Mouse (Mus musculus) urinary bladder, adult 18-20 months (tissue): ENCODE results near the gene Mpv17l2.
A peak's percentile ranks its signal among the peaks of the same experiment; 100 is the strongest.

Experiments used
- DNase-seq, 2 experiments: peaks; one replicate each; pipeline ENCODE4 v3.0.0; 2022; ENCODE audit warnings: low spot score in 2 of 2, mixed read lengths in 2 of 2

Mpv17l2 gene

GRCm38 (mm10) chr8:70767503-70767902, 6.8 kb upstream of the Mpv17l2 start:
- no peak for DNase-seq

DNA sequence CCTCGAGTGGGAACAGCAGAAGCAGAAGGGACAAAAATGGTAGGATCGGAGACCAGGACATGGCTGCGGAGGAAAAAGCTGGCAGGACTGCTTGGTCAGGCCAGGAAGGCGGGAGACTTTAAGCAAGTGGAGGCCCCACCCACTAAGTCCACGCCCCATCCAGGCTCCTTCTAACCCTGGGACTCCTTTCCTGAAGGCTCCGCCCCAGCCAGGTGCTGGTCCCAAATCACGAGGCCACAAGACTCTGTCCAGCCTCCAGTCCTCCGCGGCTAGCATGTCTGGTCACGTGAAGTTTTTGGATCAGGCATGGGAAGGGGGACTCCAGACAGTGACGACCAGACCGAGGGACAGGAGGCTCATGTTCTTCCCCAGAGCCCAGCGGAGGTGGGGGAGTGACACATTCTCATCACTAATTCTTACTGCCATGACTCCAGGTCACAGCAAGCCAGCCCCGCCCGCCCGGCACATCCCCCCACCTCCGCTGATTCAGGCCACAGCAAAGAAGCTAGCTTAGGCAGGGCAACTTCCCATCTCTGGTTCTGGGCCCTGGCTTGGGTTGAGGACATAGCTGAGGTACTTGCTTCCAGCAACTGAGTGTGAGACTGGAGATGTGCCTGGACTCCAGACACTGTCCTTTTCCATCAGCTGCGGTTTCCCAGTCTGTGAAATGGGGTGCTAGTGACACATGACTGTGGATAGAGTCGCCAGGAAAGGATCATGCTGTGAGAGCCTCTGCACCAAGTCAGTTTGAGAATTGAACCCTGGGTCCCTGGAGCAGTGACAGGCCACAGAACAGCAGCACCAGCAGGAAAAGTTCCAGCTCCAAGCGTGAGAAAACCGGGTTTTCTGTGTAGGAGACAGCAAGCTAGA, 6.1 kb upstream of the Mpv17l2 start:
- DNase-seq: peak; percentile 80 to 85

DNA sequence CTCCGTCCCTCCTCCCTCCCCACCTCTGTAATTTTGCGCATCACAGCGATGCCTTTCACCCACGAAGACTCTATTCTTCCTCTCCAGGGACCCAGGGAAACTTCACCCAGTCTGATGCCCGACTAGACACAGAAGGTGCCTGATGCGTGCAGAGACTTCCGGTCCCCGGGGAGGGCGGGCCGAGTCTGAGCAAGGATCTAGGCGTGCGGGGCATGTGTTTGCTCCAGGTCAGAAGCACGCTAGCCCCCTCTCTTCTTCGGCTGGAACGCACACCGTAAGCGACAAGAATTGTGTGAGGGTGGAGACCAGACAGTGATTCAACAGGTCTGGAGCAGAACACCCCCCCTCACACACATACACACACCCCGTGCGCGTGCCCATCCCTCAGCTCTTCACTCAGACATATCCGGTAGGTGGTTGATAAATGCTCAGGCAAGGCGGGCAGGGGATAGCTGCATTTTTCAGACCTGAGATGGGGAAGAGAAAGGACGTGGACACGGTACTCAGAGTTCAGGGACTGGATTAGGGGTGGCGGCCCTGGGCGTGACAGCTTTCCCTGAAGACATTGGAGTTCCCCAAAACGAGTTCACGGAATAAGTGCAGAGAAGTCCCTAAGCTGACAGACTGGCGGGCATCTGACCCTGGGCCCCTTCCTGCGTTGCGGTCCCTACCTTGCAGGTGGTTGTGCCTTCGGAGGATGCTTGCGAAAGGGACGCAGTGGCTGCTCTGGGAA, 5.3 kb upstream of the Mpv17l2 start:
- no peak for DNase-seq

- DNase-seq: no peak
These were observed 4.6 kb upstream of the Mpv17l2 start for GRCm38 (mm10) chr8:70765329-70765728.

GRCm38 (mm10) chr8:70764676-70765075, 3.9 kb upstream of the Mpv17l2 start:
- no peak for DNase-seq

- no peak for DNase-seq
These were observed 3.3 kb upstream of the Mpv17l2 start for GRCm38 (mm10) chr8:70764026-70764425.

- no peak for DNase-seq
These were observed 2.6 kb upstream of the Mpv17l2 start for GRCm38 (mm10) chr8:70763354-70763753.

- DNase-seq: no peak
These were observed 1.4 kb upstream of the Mpv17l2 start for GRCm38 (mm10) chr8:70762118-70762517.

GRCm38 (mm10) chr8:70760350-70760749, 396 bp downstream of the Mpv17l2 start:
- no peak for DNase-seq

- DNase-seq: no peak
These were observed 1.9 kb downstream of the Mpv17l2 start for GRCm38 (mm10) chr8:70758616-70759561.

- no peak for DNase-seq
These were observed 2.5 kb downstream of the Mpv17l2 start for GRCm38 (mm10) chr8:70758308-70758615.

GRCm38 (mm10) chr8:70757523-70758307, 3.0 kb downstream of the Mpv17l2 start:
- DNase-seq: no peak

DNA sequence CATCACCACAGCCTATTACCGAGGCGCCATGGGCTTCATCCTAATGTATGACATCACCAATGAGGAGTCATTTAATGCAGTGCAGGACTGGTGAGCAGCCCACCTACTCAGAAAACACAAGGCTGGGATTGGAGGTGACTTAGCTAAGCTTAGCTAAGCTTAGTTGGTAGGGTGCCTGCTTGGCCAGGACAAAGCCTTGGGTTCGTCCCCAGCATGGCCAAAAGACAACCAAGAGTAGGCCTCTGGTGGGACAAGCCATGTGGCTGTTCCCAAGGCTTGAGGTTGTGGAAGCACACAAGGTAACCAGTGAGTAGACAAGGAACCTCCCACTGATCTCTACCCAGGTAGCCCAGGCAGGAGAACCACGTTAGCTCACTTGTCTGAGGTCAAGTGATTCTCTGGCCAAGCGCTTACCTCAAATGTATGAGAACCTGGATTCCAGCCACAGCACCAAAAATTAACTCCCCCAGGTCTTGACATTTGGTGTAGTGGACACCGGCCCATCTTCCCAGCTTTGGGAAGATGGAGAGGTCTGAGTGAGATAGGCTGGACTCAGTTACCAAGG, 4.2 kb downstream of the Mpv17l2 start:
- no peak for DNase-seq

DNA sequence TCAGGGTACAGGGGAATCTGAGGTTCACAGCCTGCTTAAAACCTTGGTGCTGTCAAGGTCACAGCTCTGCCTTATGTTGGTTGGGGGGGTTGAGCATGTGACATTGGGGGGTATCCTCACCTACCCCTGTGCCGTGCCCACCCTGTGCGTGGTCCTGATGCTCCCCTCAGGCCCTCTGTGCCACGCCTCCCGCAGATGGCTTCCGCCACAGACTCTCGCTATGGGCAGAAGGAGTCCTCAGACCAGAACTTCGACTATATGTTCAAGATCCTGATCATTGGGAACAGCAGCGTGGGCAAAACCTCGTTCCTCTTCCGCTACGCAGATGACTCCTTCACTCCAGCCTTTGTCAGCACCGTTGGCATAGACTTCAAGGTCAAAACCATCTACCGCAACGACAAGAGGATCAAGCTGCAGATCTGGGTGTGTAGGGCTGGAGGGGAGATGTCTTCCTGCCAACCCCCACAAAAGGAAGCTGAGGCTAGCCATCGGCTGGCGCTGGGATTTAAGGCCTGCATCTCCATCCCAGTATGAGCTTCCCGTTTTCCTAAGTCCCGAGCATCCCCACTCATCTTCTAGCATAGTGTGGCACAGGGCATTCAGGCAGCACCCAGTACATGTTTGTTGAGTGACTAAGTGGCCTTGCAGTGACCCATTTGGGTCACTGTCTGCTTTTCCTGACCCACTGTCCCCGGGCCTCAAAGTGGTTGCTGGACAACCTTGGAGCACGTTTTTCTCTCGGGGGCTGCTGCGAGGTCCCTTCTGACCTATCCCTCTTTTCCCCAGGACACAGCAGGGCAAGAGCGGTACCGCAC, 4.9 kb downstream of the Mpv17l2 start:
- DNase-seq: no peak

- no peak for DNase-seq
These were observed 5.7 kb downstream of the Mpv17l2 start for GRCm38 (mm10) chr8:70754871-70755660.

DNA sequence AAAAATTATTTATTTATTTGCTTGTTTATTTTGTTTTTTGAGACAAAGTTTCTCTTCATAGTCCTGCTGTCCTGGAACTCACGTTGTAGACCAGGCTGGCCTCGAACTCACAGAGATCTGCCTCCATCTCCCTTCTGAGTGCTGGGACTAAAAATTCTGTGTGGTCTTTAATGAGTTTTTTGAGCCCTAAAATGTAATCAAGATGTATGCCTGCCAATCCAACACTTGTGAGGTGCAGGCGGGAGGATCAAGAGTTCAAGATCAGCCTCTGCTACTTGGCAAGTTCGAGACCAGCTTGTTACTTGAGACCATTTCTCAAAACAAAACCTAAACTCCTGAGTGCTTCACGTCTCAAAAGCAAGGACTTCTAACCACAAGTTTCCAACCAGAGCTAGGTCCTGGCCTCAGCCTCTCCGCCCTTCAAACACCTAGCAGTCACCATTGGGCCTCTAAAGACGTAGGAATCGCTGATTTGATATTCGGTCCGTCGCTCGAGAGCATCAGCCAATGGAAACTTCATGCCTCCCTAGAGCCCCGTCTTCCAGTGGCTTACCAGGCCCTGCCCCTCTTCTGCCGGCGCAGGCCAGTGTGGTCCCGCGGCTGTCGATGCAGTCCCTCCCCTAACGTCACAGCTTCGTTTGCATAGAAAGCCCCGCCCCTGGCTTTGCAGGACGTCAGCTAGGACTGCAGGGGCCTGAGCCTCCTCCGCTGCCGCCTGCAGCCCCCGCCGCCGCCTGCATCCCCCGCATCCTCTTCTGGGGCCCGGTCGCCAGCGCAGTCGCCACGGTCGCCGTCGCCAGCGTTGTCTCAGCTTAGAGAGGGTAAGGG, 6.5 kb downstream of the Mpv17l2 start, which contains the start of gene Rab3a:
Rab3a (plus strand) TSS at position 637 of the 828 bp plus-strand sequence.
- DNase-seq: peak; percentile 88 to 97

- DNase-seq: peak; percentile 65 to 73
These were observed 7.6 kb downstream of the Mpv17l2 start for GRCm38 (mm10) chr8:70753151-70753550.
